Mouse (Mus musculus) brain, adult 2 months (tissue): ENCODE measurements around the gene Sez6l.
A peak's percentile ranks its signal among the peaks of the same experiment; 100 is the strongest.

Source experiments
- DNase-seq: peaks from one replicate; pipeline ENCODE4 v3.0.0; 2011; ENCODE audit warnings: low read depth, low spot score

The Sez6l gene

GRCm38 (mm10) chr5:112498921-112499917 lies 77.8 kb downstream of the Sez6l start:
- peak; percentile 71 for DNase-seq

GRCm38 (mm10) chr5:112496753-112497369 lies 80.1 kb downstream of the Sez6l start:
- peak; percentile 80 for DNase-seq

- DNase-seq = peak; percentile 91
These were observed 83.5 kb downstream of the Sez6l start for GRCm38 (mm10) chr5:112493492-112493891.

GRCm38 (mm10) chr5:112491489-112491888 lies 85.5 kb downstream of the Sez6l start:
- DNase-seq = peak; percentile 67

- DNase-seq = peak; percentile 31
These were observed 88.7 kb downstream of the Sez6l start for GRCm38 (mm10) chr5:112488101-112488776.

GRCm38 (mm10) chr5:112487504-112487903 lies 89.5 kb downstream of the Sez6l start:
- DNase-seq = no peak

GRCm38 (mm10) chr5:112486415-112486814 lies 90.6 kb downstream of the Sez6l start:
- no peak for DNase-seq

GRCm38 (mm10) chr5:112484924-112485715 lies 91.9 kb downstream of the Sez6l start:
- DNase-seq = peak; percentile 97

GRCm38 (mm10) chr5:112483030-112483429 lies 94.0 kb downstream of the Sez6l start:
- DNase-seq = no peak

- DNase-seq = peak; percentile 47
These were observed 94.4 kb downstream of the Sez6l start for GRCm38 (mm10) chr5:112482551-112482950.

- peak; percentile 33 for DNase-seq
These were observed 95.0 kb downstream of the Sez6l start for GRCm38 (mm10) chr5:112481946-112482410.

GRCm38 (mm10) chr5:112473453-112473852 lies 103.5 kb downstream of the Sez6l start:
- no peak for DNase-seq

- DNase-seq = peak; percentile 89
These were observed 106.8 kb downstream of the Sez6l start for GRCm38 (mm10) chr5:112470144-112470543.

GRCm38 (mm10) chr5:112468986-112469581 lies 107.9 kb downstream of the Sez6l start:
- no peak for DNase-seq

- DNase-seq = peak; percentile 42
These were observed 110.7 kb downstream of the Sez6l start for GRCm38 (mm10) chr5:112466331-112466730.

GRCm38 (mm10) chr5:112459903-112460302 lies 117.1 kb downstream of the Sez6l start:
- DNase-seq = peak; percentile 85

- DNase-seq = peak; percentile 75
These were observed 121.9 kb downstream of the Sez6l start for GRCm38 (mm10) chr5:112454966-112455555.

- DNase-seq = no peak
These were observed 123.9 kb downstream of the Sez6l start for GRCm38 (mm10) chr5:112453088-112453487.

- DNase-seq = no peak
These were observed 128.1 kb downstream of the Sez6l start, which contains the start of gene Gm6588 for GRCm38 (mm10) chr5:112448747-112449440. Gm6588 (plus strand) TSS chr5:112449426.

GRCm38 (mm10) chr5:112438535-112438934 lies 138.4 kb downstream of the Sez6l start:
- DNase-seq = peak; percentile 46
